Mouse (Mus musculus) limb, embryonic 13.5 days (tissue): Measurements from ENCODE around the gene Sept1. TPM values are rescaled to one million over a fixed set of nuclear protein-coding genes. Genes with fewer than 3 reads are reported as not detected.
A peak's percentile ranks its signal among the peaks of the same experiment; 100 is the strongest.

Experiments
- ATAC-seq: fragments of 200-750 bp; cut with Nextera tagmentation; 2 replicates; pipeline ENCODE4 v1.8.0; 2017; ENCODE audit warnings: low read depth, moderate number of reproducible peaks, moderate TSS enrichment; ENCODE audit not compliant: low FRiP score
- H3K27ac ChIP-seq: fragments of 300-500 bp; sonication (generic); 2 replicates; pipeline ENCODE4 v1.5.1; 2015; ENCODE audit warnings: inconsistent platforms, mild to moderate bottlenecking, moderate library complexity
- H3K27me3 ChIP-seq: fragments of 300-500 bp; sonication (generic); 2 replicates; pipeline ENCODE4 v1.6.1; 2015; ENCODE audit warnings: mild to moderate bottlenecking, inconsistent platforms
- H3K36me3 ChIP-seq: fragments of 300-500 bp; sonication (generic); 2 replicates; pipeline ENCODE4 v1.6.1; 2015; ENCODE audit warnings: inconsistent platforms, mild to moderate bottlenecking, moderate library complexity
- H3K4me1 ChIP-seq: fragments of 300-500 bp; sonication (generic); 2 replicates; pipeline ENCODE4 v1.6.1; 2015; ENCODE audit warnings: inconsistent platforms
- H3K4me2 ChIP-seq: fragments of 300-500 bp; sonication (generic); replicated peaks from 2 replicates; pipeline ENCODE4 v1.6.1; 2015; ENCODE audit warnings: inconsistent platforms, mild to moderate bottlenecking, moderate library complexity
- H3K4me3 ChIP-seq: fragments of 300-500 bp; sonication (generic); 2 replicates; pipeline ENCODE4 v1.5.1; 2015; ENCODE audit warnings: moderate library complexity, mild to moderate bottlenecking, inconsistent platforms
- H3K9ac ChIP-seq: fragments of 300-500 bp; sonication (generic); 2 replicates; pipeline ENCODE4 v1.6.1; 2015; ENCODE audit warnings: mild to moderate bottlenecking, inconsistent platforms
- H3K9me3 ChIP-seq: fragments of 300-500 bp; sonication (generic); 2 replicates; pipeline ENCODE4 v1.6.1; 2016; ENCODE audit warnings: inconsistent platforms
- WGBS: fragments of 180-500 bp; shearing (Covaris S2); methylation state at CpG from one replicate; pipeline ENCODE4 v1.1.7; 2015; 5-methylcytosine and 5-hydroxymethylcytosine counted together
- polyA plus RNA-seq: library from polyadenylated mRNA; unstranded; fragments of >200 nt; fragmentation: Nextera tagmentation; extraction: Ambion mirVana; gene quantifications from 2 replicates; pipeline ENCODE4 v1.2.1, GENCODE M21; 2015

The Sept1 gene
- polyA plus RNA-seq, 1 experiment from 2014 or later = 23.5 TPM

DNA sequence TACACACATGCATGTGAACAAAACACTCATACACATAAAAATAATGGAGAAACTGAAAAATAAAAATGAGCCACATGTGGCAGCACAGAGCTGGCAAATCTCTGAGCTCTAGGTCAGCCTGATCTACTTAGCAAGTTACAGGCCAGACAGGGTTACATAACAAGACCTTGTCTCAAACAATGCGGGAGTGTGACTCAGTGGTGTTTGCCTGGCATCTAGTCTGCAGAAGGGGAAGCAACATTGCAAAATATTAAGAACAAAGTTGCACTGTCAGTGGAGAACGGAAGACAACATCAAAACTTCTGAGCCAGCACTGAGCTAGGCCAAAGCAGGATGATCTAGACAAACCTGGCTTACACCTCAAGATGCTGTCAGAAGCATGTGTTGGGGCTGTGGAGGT lies 37.3 kb upstream of the Sept1 start:
- Histone ChIP-seq H3K4me1 (peaks cover 16% of the 10 kb centered on the region), H3K27ac (no peak overlapping the region), H3K9ac (no peak overlapping the region), H3K27me3 (no peaks in the 10 kb centered on the region), H3K4me3 (no peak overlapping the region), H3K9me3 (peaks cover 12% of the 10 kb centered on the region), H3K36me3 (peaks cover 48% of the 10 kb centered on the region), H3K4me2 (no peak overlapping the region)
- 87% methylated on average over 2 of the region's 2 CpGs for WGBS
- no peak for ATAC-seq

DNA sequence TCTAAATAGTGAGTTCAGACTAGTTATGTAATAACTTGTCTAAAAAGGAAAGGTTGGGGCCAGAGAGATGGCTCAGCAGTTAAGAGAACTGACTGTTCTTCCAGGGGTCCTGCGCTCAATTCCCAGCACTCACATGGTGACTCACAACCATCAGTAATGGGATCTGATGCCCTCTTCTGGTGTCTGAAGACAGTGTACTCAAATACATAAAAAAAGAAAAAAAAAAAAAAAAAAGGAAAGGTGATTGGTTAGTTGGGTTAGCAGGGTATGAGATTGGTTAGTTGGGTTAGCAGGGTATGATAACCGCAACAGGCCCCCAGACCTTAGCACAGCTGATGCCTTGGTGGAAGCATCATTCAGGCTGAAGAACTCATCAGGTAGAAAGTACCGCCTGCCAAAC lies 30.6 kb upstream of the Sept1 start:
- Histone ChIP-seq H3K36me3 (peaks cover 4% of the 10 kb centered on the region), H3K27me3 (no peaks in the 10 kb centered on the region), H3K9ac (no peak overlapping the region), H3K4me3 (no peak overlapping the region), H3K27ac (no peak overlapping the region), H3K9me3 (peaks cover 5% of the 10 kb centered on the region), H3K4me2 (no peak overlapping the region), H3K4me1 (peaks cover 22% of the 10 kb centered on the region)
- no peak for ATAC-seq
- WGBS = 95% methylated on average over 3 of the region's 3 CpGs

DNA sequence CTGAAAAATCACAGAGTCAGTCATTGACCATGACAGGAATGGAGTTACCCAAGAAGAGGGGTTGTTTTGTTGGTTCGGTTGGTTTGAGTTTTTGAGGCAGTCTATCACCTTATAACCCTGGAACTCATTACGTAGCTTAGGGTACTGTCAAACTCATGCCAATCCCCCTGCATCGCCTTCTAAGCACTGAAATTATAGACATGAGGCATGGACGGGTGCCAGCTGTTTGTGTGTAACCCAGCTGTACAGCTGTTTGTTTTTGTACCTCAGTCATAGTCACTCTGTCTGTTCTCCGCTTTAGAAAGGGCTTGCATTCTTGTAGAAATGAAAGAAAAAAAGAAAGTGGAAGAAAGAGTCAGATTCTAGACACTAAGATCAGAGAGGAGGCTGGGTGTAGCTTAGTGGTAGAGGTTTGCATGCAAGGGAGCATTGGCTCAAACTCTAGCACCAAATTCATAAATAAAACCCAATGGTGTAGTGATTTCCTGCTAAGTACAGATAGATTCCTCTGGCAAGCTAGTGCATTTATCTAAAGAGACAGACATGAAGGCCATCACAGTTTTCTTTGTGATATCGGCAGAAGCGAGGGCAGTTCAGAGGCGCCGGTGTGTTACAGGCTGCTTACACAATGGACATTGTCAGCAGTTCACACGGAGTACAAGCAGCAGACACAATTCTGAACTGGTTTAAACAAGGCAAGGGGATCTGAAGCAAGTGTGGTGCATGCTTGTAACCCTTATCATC lies 29.5 kb upstream of the Sept1 start:
- Histone ChIP-seq H3K27ac (no peak overlapping the region), H3K36me3 (peaks cover 8% of the 10 kb centered on the region; the same call in 1 of the 2 replicates), H3K9ac (0 out of 2 replicates have a peak overlapping the region, but pooled peaks have one; percentile 15), H3K4me3 (no peak overlapping the region), H3K4me2 (no peak overlapping the region), H3K27me3 (no peaks in the 10 kb centered on the region), H3K4me1 (peaks cover 22% of the 10 kb centered on the region), H3K9me3 (no peaks in the 10 kb centered on the region)
- ATAC-seq = no peak
- WGBS = 85% methylated on average over 10 of the region's 10 CpGs

DNA sequence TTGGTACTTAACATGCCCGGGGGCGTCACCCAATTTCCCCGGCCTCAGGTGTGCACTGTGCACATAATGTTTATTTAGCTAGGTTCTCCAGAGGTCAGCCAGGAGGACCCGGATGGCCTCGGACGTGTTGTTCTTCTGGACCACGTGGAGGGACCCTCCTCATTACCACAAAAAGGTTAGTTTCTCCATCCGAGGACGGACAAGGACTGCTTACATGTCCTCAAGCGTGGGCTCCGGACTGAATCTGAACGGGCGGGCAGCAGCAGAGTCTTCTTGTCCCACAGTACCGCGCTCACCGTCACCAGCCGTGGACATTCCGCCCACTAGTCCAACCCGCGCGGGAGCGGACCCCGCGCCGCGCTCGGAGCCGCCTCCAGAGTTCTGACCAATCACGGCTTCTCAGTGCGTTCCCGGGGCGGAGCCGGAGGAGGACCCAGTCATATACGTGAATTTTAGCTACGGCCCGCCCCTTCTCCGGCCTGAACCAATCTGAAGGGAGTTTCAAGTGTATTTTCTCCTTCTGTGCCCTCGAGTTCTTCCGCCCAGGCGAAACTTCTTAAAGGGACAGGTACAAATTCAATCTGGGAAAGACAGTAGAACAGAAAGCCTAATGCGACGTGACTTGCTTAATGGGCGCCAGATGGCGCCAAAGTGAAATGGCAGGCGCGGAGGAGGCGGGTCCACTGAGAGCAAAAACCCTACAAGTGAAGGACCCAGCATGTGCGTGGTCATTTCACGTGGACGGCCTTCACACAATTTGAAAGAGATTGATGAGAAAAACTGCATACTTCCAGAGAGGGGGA lies 27.6 kb upstream of the Sept1 start, which contains the start of gene Dctpp1:
TSS of gene Dctpp1 (minus strand) at position 401 of the 803 bp plus-strand sequence.
- Histone ChIP-seq H3K9ac (peak within 1 kb of the TSS; percentile 76), H3K4me3 (peak within 1 kb of the TSS; percentile 66), H3K36me3 (peaks cover 21% of the 10 kb centered on the region), H3K27me3 (no peaks in the 10 kb centered on the region), H3K4me2 (peak within 1 kb of the TSS; percentile 88), H3K4me1 (peaks cover 22% of the 10 kb centered on the region), H3K27ac (no peak within 1 kb of the TSS), H3K9me3 (no peaks in the 10 kb centered on the region)
- ATAC-seq = peak; percentile 99
- WGBS = under 1% methylated on average over 50 of the region's 50 CpGs

DNA sequence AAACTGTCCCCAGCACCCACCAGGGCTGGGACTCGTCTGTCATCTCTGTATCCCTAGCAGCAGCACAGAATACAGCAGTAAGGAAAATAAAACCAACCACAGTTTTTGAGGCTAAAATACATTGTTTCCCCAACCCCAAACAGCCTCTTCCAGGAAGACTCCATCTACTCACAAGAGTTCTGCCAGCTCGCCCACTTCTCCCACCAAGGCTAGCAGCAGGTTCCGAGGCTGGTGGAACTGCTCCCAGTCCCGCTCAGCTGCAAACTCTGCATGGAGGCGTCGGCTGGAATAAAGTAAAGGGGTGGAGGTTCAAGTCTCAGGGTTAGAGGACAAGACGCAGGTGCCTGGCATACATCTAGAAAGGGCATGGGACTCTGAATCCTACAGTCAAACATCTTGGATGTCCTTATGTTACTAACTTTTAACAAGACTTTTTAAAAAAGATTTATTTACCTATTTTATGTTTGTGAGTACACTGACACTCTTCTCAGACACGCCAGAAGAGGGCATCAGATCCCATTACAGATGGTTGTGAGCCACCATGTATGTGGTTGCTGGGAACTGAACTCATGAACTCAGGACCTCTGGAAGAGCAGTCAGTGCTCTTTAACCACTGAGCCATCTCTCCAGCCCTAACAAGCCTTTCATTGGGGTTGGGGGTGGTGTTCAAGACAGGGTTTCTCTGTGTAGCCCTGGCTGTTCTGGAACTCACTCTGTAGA lies 26.4 kb upstream of the Sept1 start:
- no peaks in the 10 kb centered on the region for H3K27me3 ChIP-seq
- H3K9ac ChIP-seq = peak overlapping the region; percentile 76
- peak overlapping the region; percentile 88 for H3K4me2 ChIP-seq

DNA sequence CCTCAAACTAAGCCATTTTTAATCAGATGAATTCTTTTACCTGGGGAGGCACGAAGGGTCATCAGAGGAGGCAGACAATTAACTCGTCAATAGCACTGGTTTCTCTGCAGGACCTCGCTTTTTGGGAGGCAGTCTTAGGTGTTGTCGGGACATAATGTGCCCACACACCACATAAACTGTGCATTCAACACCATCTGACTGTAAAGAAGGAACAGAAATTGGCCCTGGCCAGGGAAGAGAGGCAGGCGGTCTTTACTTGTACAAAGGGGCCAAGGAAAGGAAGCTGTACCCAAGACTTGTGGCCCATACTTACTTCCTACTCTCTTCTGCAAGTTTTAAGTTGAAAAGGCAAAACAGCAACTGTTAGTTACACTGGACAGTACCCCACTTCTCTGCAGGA lies 23.6 kb upstream of the Sept1 start:
- H3K4me3 ChIP-seq = no peak overlapping the region
- H3K27me3 ChIP-seq = no peaks in the 10 kb centered on the region
- no peak overlapping the region for H3K9ac ChIP-seq
- no peak for ATAC-seq
- no peak overlapping the region for H3K27ac ChIP-seq
- 83% methylated on average over 5 of the region's 5 CpGs for WGBS
- H3K4me1 ChIP-seq = peaks cover 34% of the 10 kb centered on the region
- H3K36me3 ChIP-seq = peaks cover 33% of the 10 kb centered on the region
- no peaks in the 10 kb centered on the region for H3K9me3 ChIP-seq
- no peak overlapping the region for H3K4me2 ChIP-seq

More for the DNA sequence above, 26.4 kb upstream of the Sept1 start:
- no peak overlapping the region for H3K27ac ChIP-seq
- peaks cover 30% of the 10 kb centered on the region for H3K4me1 ChIP-seq
- H3K4me3 ChIP-seq = peak overlapping the region; percentile 66
- 77% methylated on average over 8 of the region's 8 CpGs for WGBS
- H3K9me3 ChIP-seq = no peaks in the 10 kb centered on the region
- peaks cover 21% of the 10 kb centered on the region for H3K36me3 ChIP-seq
- no peak for ATAC-seq

DNA sequence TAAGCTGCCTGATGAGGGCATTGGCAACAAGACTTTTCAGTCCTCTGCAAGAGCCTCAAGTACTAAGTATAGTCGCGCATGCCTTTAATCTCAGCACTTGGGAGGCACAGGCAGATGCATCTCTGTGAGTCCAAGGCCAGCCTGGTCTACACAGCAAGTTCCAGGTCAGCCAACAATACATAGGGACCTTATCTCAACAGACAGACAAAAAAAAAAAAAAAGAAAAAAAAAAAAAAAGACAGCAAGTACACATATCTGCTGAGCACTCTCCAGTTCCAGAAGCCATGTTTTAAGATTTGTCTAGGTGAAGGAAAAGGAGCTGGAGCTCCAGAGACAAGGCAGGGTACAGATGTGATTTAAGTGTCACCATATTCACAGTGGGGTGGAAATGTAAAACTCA lies 23.0 kb upstream of the Sept1 start:
- H3K9me3 ChIP-seq = no peaks in the 10 kb centered on the region
- no peak for ATAC-seq
- no peak overlapping the region for H3K4me2 ChIP-seq
- peaks cover 37% of the 10 kb centered on the region for H3K36me3 ChIP-seq
- no peak overlapping the region for H3K4me3 ChIP-seq
- peaks cover 29% of the 10 kb centered on the region for H3K4me1 ChIP-seq
- H3K27ac ChIP-seq = no peak overlapping the region
- H3K9ac ChIP-seq = no peak overlapping the region
- WGBS = 78% methylated on average over 2 of the region's 2 CpGs
- no peaks in the 10 kb centered on the region for H3K27me3 ChIP-seq

DNA sequence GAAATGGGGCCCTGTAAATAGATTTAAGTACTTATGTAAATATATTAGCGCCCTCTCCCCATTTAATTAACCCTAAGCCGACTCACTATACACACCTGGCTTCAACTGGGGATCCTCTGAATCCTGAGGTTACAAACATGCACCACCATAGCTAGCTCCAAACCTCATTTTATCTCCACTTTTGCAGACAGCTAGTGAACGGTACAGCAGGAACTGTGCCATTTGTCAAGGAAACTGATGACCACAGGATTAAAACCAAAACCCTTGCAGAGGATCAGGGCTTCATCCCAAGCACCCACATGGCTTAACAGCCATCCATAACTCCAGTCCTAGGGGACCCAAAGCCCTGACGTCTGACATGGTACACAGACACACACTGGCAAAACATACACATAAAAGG lies 22.1 kb upstream of the Sept1 start:
- H3K36me3 ChIP-seq = peaks cover 39% of the 10 kb centered on the region
- ATAC-seq = no peak
- WGBS = 11% methylated on average over 4 of the region's 4 CpGs
- H3K9me3 ChIP-seq = no peaks in the 10 kb centered on the region
- H3K27me3 ChIP-seq = no peaks in the 10 kb centered on the region
- H3K4me3 ChIP-seq = peak overlapping the region; percentile 58
- H3K9ac ChIP-seq = peak overlapping the region; percentile 76
- peaks cover 26% of the 10 kb centered on the region for H3K4me1 ChIP-seq
- H3K27ac ChIP-seq = peak overlapping the region; percentile 84; the same call in 1 of the 2 replicates
- H3K4me2 ChIP-seq = peak overlapping the region; percentile 78

DNA sequence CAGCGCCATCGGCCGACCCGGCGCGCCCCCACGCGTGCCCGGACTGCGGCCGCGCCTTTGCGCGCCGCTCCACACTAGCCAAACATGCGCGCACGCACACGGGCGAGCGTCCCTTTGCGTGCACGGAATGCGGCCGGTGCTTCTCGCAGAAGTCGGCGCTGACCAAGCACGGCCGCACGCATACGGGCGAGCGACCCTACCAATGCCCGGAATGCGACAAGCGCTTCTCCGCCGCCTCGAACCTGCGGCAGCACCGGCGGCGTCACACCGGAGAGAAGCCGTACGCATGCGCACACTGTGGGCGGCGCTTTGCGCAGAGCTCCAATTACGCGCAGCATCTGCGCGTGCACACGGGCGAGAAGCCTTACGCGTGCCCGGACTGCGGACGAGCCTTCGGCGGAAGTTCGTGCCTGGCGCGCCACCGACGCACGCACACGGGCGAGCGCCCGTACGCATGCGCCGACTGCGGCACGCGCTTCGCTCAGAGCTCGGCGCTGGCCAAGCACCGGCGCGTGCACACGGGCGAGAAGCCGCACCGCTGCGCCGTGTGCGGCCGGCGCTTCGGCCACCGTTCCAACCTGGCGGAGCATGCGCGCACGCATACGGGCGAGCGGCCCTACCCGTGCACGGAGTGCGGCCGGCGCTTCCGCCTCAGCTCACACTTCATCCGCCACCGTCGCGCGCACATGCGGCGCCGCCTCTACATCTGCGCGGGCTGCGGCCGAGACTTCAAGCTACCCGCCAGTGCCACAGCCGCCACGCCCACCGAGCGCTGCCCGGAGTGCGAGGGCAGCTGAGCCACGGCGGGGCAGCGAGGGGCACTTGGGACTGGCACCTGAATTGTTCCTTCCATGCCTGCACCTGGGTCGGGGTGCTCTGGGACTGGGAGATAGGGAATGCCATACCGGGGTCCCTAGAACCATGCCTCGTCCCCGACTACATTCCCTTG lies 21.2 kb upstream of the Sept1 start:
- Histone ChIP-seq H3K36me3 (peaks cover 48% of the 10 kb centered on the region), H3K27ac (peak overlapping the region; percentile 84)
- under 1% methylated on average over 136 of the region's 136 CpGs for WGBS

DNA sequence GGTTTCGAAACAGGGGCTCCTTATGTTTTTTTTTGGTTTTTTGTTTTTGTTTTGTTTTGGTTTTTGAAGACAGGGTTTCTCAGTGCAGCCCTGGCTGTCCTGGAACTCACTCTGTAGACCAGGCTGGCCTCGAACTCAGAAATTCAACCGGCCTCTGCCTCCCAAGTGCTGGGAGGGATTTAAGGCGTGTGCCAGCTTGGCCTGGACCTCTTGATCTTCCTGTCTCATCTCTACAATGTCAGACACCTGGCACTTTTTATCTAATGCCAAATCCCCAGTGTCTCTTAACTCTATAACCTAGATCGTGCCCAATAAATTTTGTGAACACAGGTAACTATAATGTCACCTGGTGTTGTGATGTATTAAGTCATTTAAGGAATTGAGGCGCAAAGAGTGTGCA lies 20.4 kb upstream of the Sept1 start:
- no peaks in the 10 kb centered on the region for H3K27me3 ChIP-seq
- H3K4me1 ChIP-seq = peaks cover 12% of the 10 kb centered on the region
- WGBS = 72% methylated on average over 6 of the region's 6 CpGs
- H3K27ac ChIP-seq = 0 out of 2 replicates have a peak overlapping the region, but pooled peaks have one; percentile 73
- H3K9me3 ChIP-seq = no peaks in the 10 kb centered on the region
- H3K9ac ChIP-seq = peak overlapping the region; percentile 72
- peak overlapping the region; percentile 58 for H3K4me3 ChIP-seq
- H3K4me2 ChIP-seq = peak overlapping the region; percentile 78
- peaks cover 50% of the 10 kb centered on the region for H3K36me3 ChIP-seq
- 0 out of 2 replicates have a peak, but pooled peaks have one; percentile 1 for ATAC-seq

More for the DNA sequence above, 21.2 kb upstream of the Sept1 start:
- H3K4me2 ChIP-seq = peak overlapping the region; percentile 78
- no peaks in the 10 kb centered on the region for H3K27me3 ChIP-seq
- H3K9me3 ChIP-seq = no peaks in the 10 kb centered on the region
- H3K4me1 ChIP-seq = peaks cover 17% of the 10 kb centered on the region
- peak overlapping the region; percentile 58 for H3K4me3 ChIP-seq
- peak overlapping the region; percentile 76 for H3K9ac ChIP-seq
- ATAC-seq = peak; percentile 93

DNA sequence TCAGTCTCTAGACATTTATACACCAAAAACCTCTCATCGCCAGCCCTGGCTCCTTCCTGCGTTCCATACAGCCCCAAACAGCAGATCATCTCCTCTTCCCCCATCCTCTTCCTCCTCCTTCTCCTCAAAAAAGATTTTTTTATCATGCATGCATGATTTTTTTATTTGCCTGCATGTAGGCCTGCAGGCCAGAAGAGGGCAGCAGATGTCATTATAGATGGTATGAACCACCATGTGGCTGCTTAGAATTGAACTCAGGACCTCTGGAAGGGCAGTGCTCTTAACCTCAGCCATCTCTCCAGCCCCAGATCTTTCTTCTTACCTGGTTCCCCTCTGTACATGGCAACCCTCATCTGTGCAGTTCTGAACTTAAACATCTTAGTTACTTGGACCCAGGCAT lies 19.5 kb upstream of the Sept1 start:
- no peak overlapping the region for H3K4me2 ChIP-seq
- ATAC-seq = no peak
- peaks cover 12% of the 10 kb centered on the region for H3K4me1 ChIP-seq
- no peak overlapping the region for H3K9ac ChIP-seq
- H3K36me3 ChIP-seq = peaks cover 50% of the 10 kb centered on the region
- no peak overlapping the region for H3K4me3 ChIP-seq
- no peaks in the 10 kb centered on the region for H3K27me3 ChIP-seq
- WGBS = 93% methylated on average over 2 of the region's 2 CpGs
- no peaks in the 10 kb centered on the region for H3K9me3 ChIP-seq
- H3K27ac ChIP-seq = no peak overlapping the region; the same call in 1 of the 2 replicates
